Mouse (Mus musculus): ENCODE measurements around the gene Hist1h3e.
"Not testable (repeated sequence)": the region's sequence is repeated elsewhere in the genome, so short reads cannot be mapped to it uniquely, and the experiment has no call there.

Gene Hist1h3e

DNA sequence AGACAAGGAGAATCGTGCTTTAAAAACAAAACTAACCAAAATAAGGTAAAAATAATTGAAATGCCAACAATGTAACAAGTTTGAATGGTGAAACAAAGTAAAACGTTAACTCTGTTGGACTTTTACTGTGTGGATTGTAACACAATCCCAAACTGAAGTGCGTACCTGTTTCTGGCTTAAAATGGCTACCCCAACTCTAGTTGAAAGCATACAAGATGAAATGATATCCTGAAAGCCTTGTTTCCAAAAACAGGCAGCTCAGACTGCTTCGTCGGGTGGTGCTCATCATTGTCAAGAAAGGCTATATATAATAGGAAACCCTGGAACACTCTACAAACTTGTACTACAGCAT lies 662 bp downstream of the Hist1h3e start:
- DNase-seq: not testable (repeated sequence)

DNA sequence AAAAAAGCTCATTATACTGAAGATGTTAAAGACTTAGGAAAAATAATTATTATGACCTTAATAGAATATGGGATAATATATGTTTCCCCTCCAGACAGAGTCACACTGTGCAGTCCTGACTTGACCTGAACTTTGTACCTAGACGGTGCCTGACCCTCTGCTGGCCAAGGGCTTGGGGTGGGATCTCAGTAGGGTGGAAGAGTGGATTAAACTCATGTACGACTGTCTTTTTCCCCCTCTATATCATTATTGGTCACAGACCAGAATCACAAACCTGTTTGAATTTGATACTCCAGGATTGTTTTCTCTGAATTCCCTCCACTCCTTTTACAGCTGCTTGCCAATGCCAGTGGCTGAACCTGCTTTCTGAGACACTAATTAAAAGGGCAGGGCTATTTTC lies 1.5 kb downstream of the Hist1h3e start:
- DNase-seq: not testable (repeated sequence)

DNA sequence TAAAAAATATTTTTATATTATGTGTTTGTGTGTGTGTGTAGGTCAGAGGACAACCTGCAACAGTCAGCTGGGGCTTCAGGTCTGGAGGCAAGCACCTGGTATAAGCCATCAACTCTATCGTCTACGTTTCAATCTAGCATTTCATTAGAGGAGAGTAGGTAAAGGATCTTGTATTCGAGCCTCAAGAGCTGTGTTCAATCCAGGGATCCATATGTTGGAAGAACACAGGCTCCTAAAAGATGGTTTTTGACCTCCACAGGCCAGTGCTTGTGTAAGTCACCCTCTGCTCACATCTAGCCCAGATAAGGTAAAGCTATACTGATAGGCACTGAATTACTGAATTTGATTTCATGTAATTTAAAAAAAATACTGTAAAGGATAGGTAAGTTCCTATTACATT lies 5.3 kb downstream of the Hist1h3e start:
- DNase-seq: no peak

DNA sequence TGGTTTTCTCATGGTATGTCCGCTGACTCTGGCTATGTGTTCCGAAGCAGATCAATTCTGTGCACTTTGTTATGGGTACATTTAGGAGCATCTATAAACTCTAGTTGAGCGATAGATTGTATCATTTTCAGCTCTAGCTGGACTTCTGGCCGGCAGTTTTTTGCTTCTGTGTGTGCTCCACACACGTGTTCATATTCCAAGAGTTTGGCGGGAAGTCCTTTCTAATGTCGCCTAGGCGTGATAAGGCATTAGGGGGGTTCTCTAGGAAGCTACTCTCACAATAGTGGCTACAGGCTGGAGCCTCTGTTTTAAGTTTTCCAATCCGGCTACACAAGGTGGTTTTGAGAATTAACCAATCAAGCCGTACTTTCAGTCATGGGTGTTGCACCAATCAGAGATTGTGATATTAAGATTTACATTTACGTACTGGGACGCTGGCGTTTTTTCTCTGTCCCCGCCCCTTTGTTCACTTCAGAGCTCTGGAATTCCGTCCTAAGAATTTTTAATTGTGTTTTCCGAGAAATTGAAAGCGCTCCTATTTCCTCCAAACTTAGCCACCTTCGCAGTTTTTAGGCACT lies 6.2 kb downstream of the Hist1h3e start:
- DNase-seq: peak; percentile 92

DNA sequence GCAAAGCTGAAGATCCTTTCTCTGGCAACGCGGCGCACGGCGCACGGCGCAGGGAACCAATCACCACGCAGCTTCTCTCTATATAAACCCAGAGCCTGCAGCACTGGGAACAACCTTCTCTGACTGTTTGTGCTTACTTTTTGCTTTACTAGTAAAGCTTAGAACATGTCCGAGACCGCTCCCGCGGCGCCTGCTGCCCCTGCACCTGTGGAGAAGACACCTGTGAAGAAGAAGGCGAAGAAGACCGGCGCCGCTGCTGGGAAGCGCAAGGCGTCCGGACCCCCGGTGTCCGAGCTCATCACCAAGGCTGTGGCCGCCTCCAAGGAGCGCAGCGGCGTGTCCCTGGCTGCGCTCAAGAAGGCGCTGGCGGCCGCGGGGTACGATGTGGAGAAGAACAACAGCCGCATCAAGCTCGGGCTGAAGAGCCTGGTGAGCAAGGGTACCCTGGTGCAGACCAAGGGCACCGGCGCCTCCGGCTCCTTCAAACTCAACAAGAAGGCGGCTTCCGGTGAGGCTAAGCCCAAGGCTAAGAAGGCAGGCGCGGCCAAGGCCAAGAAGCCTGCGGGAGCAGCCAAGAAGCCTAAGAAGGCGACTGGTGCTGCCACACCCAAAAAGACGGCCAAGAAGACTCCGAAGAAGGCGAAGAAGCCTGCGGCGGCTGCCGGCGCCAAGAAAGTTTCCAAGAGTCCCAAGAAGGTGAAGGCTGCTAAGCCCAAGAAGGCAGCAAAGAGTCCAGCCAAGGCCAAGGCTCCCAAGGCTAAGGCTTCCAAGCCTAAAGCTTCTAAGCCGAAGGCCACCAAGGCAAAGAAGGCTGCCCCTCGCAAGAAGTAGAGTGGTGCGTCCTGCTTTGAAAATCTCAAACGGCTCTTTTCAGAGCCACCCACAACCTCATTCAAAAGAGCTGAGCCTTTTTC lies 7.0 kb downstream of the Hist1h3e start:
- peak; percentile 93 for DNase-seq

DNA sequence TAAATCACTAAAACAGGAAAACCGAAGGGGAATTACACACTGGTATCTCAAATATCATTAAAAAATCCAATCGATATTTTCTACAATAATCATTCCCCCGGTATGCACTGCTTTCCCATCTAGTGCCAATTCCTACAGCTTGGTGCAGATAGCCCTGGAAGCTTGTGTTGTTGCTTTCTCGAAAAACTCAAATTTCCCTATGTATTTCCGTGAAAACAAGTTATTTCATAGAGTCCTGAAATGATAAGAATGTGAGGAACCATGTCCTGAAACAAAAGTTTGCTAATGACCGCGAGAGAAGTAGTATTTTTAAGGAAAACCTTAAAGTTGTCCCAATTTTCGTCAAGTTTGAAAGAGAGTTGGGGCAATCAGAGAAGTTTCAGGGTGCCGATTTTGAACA lies 7.8 kb downstream of the Hist1h3e start:
- DNase-seq: peak; percentile 25

DNA sequence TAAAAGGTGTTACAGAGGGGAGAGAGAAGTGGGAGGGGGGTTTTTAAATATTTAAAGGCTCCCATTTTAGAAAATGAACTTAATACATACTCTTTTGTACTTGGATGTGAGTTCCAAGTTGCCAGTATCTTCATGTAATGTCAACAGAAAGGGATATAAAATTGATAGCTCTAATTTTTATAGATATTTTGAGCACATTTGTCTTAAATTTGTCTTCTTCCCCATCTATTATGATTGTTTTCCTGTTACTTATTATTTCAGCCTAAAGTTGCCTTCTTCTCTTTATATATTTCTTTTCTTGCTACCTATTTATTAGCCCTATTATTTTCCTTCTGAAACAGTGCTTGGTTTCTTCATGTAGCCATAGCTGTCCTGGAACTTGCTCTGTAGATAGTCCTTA lies 9.2 kb downstream of the Hist1h3e start, which contains the start of gene Hist1h1d:
Gene Hist1h1d (plus strand): TSS at position 301 of the 400 bp plus-strand sequence.
- DNase-seq: no peak

DNA sequence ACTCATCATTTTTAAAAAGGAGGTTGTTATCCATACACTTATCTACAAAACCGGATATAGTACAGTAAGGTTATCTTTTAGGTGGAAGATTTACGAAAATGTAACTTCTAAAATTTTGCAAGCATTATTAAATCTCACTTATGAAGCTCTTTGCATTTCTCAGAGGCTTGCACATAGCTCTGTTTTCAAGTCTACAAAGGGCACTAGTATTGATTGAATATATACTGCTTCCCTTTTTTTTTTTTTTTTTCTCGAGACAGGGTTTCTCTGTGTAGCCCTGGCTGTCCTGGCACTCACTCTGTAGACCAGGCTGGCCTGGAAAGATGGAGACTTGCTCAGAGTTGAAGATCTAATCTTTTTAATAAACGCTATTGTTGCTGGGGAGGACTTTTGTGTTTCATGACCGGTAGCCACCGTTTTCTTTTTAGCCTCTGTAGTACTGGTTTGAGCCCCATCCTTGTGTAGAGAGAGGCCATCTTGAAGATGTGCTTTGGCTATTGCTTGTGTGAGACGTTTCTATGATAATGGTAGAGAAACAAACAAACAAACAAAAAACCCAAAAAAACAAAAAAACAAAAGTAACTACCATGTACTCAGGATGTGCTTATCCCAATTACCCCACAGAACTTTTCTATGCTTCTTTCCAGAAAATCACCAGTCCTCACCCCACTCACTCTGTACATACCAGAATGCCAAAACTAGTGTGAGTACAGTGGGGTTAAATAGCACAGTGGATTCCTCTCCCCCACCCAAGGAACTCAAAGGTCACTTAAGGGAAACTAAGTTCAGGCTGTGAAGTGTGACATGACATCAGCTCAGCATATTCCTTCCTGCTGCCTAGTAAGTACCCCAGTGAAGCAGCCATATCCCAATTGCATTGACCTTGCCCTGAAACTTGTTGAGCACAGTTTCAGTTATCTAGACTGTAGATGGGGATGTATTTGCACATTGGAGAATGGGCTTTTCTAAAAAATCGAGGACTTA lies 9.9 kb downstream of the Hist1h3e start:
- DNase-seq: no peak

DNA sequence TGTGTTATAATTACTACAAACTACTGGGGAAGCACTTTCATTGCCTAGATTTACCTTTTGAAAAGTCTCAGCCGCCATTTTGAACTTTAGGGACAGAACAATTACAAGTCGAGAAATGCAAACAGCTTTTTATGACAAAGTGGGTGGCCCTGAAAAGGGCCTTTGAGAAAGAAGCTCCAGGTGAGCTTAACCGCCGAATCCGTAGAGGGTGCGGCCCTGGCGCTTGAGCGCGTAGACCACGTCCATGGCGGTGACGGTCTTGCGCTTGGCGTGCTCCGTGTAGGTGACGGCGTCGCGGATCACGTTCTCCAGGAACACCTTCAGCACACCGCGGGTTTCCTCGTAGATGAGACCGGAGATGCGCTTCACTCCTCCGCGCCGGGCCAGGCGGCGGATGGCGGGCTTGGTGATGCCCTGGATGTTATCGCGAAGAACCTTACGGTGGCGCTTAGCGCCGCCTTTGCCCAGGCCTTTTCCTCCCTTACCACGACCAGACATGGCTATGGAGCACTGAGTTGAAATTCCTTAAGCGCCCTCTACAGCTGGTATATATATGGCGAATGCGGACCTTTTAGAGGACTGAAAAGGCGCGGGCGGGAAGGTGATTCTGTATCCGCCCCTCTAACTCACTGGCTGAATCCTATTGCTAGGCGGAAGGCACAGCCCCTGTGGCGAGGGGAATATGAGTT lies 10.9 kb downstream of the Hist1h3e start, which contains the start of gene Hist1h4f:
Gene Hist1h4f (minus strand): TSS at position 503 of the 689 bp plus-strand sequence.
- peak; percentile 95 for DNase-seq

DNA sequence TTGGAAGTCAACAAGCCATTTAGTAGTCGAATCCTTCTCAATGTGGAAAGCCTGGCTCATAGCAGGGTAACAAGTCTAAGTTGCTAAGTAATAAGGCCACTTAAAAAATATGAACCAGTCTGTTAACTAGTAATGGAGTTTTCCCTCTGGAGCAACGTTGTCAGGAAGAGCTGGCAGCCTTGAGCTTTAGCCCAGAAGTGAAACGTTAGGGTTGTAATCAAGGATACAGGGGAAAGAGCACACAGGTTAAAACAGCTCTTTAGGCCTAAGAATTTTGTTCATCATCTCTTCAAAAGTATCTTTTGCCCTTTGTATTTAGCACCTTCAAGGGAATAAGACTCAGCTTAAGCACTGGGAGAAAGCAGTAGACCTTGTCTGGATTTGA lies 11.4 kb downstream of the Hist1h3e start:
- DNase-seq: peak; percentile 55

DNA sequence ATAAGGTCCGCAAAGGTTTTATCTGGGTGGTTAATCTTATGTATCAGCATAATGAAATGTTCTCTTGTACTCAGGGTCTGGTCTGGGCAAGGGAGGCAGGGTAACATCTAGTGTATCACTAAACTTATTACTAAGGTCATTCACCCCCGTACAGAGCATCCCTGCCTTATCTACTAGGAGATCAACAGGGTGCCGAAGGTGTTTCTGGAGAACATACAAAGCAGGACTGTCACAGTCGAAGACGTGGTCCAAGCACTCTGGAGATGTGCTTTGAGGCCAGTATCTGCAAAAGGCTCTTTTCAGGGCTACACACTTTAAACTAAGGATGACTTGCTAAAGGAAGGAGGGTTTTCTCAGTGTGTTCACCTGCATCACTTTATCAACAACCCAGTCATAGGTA lies 15.5 kb downstream of the Hist1h3e start:
- DNase-seq: no peak

DNA sequence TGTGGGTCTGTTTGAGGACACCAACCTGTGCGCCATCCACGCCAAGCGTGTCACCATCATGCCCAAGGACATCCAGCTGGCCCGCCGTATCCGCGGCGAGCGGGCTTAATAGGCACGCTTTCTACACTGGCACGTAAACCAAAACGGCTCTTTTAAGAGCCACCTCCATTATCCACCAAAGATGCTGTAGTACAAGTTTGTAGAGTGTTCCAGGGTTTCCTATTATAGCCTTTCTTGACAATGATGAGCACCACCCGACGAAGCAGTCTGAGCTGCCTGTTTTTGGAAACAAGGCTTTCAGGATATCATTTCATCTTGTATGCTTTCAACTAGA lies 17.4 kb downstream of the Hist1h3e start:
- DNase-seq: not testable (repeated sequence)

DNA sequence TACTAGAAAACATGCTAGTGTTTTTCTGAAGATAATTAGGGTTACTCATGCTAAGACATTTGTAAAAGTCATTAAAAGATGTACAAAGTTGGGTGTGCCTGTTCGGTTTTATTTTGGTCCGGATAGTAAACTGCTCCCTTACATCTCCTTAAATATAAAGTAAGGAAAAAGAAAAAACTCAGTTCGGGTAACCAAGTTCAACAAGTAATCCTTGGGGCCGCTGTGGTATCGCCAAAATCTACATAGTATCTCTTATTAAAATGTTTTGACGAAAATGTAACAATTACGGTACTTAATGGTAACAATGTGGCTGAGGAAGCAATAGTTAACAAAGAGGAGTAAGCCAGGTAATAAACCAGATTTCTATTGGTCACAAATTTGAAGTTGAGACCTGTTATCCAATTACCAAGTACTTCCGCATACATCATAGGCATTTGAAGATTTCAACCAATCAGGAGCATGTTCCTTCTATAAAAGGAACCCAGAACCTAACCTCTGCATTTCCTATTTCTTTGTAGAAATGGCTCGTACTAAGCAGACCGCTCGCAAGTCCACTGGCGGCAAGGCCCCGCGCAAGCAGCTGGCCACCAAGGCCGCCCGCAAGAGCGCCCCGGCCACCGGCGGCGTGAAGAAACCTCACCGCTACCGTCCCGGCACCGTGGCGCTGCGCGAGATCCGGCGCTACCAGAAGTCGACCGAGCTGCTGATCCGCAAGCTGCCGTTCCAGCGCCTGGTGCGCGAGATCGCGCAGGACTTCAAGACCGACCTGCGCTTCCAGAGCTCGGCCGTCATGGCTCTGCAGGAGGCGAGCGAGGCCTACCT lies 18.0 kb downstream of the Hist1h3e start, which contains the start of gene Hist1h3f:
Gene Hist1h3f (plus strand): TSS at position 88 of the 822 bp plus-strand sequence.
- DNase-seq: peak; percentile 94

DNA sequence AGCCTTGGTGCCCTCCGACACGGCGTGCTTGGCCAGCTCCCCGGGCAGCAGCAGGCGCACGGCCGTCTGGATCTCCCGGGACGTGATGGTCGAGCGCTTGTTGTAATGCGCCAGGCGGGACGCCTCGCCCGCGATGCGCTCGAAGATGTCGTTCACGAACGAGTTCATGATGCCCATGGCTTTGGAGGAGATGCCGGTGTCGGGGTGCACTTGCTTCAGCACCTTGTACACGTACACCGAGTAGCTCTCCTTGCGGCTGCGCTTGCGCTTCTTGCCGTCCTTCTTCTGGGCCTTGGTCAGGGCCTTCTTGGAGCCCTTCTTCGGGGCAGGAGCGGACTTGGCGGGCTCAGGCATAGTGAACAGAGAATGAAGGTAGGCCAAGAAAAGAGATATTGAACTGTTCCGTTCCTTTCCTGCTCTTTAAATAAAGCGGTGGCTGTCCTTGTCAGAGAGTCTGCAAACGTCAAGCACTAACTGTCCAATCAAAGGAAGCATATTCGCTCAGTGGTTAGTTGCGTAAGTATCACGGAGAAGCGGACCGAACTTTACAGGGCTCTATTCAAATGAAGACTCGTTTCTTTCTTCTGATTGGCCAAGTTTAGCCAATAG lies 19.1 kb downstream of the Hist1h3e start, which contains the start of gene Hist1h2bh:
Gene Hist1h2bh (minus strand): TSS at position 394 of the 609 bp plus-strand sequence.
- DNase-seq: peak; percentile 93

DNA sequence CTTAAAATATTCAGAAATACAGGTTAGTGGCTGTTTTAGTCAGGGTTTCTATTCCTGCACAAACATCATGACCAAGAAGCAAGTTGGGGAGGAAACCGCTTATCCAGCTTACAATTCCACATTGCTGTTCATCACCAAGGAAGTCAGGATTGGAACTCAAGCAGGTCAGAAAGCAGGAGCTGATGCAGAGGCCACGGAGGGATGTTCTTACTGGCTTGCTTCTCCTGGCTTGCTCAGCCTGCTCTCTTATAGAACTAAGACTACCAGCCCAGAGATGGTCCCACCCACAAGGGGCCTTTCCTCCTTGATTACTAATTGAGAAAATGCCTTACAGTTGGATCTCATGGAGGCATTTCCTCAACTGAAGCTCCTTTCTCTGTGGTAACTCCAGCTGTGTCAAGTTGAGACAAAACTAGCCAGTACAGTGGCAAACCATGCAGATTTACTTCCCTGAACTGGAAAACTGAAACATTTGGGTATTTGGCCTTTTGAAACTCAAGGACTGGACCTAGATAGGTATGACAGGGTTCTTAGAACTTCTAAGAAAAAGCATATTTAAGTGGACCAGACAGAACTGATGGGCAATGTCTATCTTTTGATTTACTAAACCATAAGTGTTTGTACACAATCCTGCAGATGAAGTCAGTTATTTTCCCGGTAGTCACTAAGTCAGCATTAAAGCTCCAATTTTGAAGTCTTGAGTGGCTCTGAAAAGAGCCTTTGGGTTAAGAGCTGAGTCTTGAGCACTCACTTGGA lies 19.8 kb downstream of the Hist1h3e start:
- not testable (repeated sequence) for DNase-seq

DNA sequence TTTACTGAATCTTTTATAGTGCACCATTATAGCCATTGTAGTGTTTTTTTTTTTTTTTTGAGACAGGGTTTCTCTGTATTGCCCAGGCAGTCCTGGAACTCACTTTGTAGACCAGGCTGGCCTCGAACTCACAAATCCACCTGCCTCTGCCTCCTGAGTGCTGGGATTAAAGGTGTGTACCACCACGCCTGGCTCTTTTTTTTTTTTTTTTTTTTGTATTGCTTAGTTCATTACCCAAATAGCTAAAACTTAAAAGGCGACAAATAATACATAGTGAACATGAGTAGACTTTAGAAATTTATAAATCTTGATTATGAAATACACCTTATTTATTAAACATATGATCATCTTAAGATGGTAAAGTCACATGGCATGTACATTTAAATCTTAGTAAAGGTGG lies 20.7 kb downstream of the Hist1h3e start:
- DNase-seq: no peak

DNA sequence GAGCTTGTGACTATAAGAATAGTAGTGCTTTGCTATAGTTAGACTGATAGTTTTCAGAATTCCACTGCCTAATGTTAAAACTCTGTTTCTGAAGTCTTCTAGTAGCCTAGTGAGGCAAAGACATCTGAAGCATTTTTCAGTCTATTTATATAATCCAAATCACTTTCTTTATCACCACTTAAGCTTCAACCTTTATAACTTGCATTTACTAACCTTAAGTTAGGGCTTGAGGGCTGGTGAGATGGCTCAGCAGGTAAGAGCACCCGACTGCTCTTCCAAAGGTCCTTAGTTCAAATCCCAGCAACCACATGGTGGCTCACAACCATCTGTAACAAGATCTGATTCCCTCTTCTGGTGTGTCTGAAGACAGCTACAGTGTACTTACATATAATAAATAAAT lies 22.3 kb downstream of the Hist1h3e start:
- not testable (repeated sequence) for DNase-seq

DNA sequence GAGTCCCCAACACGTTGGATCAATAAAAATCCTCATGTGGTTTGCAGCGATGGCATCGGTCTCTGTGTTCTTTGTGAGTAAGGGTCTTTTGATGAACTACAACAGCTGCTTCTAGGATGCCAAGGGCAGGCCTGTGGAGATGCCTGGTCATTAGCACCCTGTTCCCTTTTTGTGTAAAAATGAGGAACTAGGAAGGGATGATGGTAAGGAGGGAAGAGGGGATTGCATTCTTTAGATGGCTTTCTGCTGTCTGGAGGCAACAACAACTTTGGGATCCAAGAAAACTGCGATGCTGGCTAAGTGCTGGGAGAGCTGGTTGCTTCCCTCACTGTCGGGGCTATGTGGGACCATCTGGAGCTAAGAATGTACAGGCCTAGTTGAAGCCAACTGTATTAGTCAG lies 23.9 kb downstream of the Hist1h3e start:
- no peak for DNase-seq

DNA sequence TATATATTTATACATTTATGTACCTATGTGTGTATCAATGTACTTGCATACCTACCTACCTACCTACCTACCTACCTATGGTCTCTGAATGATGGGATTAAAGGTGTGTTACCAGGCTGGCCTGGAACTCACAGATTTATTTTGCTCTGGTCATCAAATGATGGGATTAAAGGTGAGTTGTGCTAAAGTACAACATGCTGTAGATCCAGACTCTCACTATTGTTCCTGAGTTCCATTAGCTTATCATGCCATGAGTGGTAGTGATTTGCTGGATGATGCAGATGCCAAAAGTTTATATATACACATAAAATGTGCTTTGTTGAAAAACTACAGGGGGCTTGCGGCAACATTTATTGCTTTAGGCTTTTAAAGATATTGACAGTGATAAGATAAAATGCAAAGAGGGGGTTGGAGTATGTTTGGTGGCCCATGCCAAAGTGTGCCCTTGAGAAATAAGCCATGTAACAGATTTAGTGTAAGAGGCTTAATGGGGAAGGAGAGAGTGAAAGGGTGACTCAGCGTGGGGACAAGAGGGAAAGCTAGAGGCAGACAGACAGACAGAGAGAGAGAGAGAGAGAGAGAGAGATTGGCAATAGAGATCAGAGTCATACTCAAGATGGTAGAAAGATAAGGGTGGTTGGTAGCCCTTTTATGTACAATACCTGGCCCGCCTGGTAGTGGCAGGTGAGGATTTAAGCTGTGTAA lies 25.0 kb downstream of the Hist1h3e start:
- no peak for DNase-seq

Data from embryo, embryonic 11 days (tissue).